Mouse (Mus musculus) forebrain, embryonic 15.5 days (tissue): ENCODE measurements around the gene Ccdc27. TPM values are rescaled to one million over a fixed set of nuclear protein-coding genes. Genes with fewer than 3 reads are reported as not detected.

Experiments
- ATAC-seq: fragments of 200-750 bp; cut with Nextera tagmentation; replicated peaks from 2 replicates; pipeline ENCODE4 v1.8.0; 2017; ENCODE audit warnings: mild to moderate bottlenecking, moderate TSS enrichment, moderate library complexity
- H3K27ac ChIP-seq: fragments of 300-500 bp; sonication (generic); replicated peaks from 2 replicates; pipeline ENCODE4 v1.5.1; 2015; ENCODE audit warnings: mild to moderate bottlenecking, inconsistent platforms
- H3K27me3 ChIP-seq: fragments of 300-500 bp; sonication (generic); 2 replicates; pipeline ENCODE4 v1.6.1; 2015; ENCODE audit warnings: inconsistent platforms
- H3K36me3 ChIP-seq: fragments of 300-500 bp; sonication (generic); 2 replicates; pipeline ENCODE4 v1.6.1; 2015; ENCODE audit warnings: mild to moderate bottlenecking, inconsistent platforms
- H3K4me1 ChIP-seq: fragments of 300-500 bp; sonication (generic); 2 replicates; pipeline ENCODE4 v1.6.1; 2015; ENCODE audit warnings: inconsistent platforms
- H3K4me2 ChIP-seq: fragments of 300-500 bp; sonication (generic); replicated peaks from 2 replicates; pipeline ENCODE4 v1.6.1; 2015; ENCODE audit warnings: mild to moderate bottlenecking, inconsistent platforms
- H3K4me3 ChIP-seq: fragments of 300-500 bp; sonication (generic); 2 replicates; pipeline ENCODE4 v1.5.1; 2015; ENCODE audit warnings: mild to moderate bottlenecking, inconsistent platforms
- H3K9ac ChIP-seq: fragments of 300-500 bp; sonication (generic); replicated peaks from 2 replicates; pipeline ENCODE4 v1.6.1; 2015; ENCODE audit warnings: mild to moderate bottlenecking, inconsistent platforms
- H3K9me3 ChIP-seq: fragments of 300-500 bp; sonication (generic); 2 replicates; pipeline ENCODE4 v1.6.1; 2016; ENCODE audit warnings: inconsistent platforms
- WGBS: fragments of 180-500 bp; shearing (Covaris S2); methylation state at CpG from one replicate; pipeline ENCODE4 v1.1.7; 2015; ENCODE audit warnings: mixed read lengths; 5-methylcytosine and 5-hydroxymethylcytosine counted together
- polyA plus RNA-seq: library from polyadenylated mRNA; unstranded; fragments of >200 nt; fragmentation: Nextera tagmentation; extraction: Ambion mirVana; gene quantifications from 2 replicates; pipeline ENCODE4 v1.2.1, GENCODE M21; 2015

Gene Ccdc27
- polyA plus RNA-seq, 1 experiment from 2014 or later = not detected

- Histone ChIP-seq H3K4me3 (no peak overlapping the region), H3K9ac (no peak overlapping the region), H3K27me3 (no peaks in the 10 kb centered on the region), H3K27ac (no peak overlapping the region), H3K4me1 (peaks cover 6% of the 10 kb centered on the region), H3K36me3 (peaks cover 34% of the 10 kb centered on the region), H3K9me3 (no peaks in the 10 kb centered on the region), H3K4me2 (no peak overlapping the region)
- WGBS = 93% methylated on average over 6 of the region's 6 CpGs
- no peak for ATAC-seq
Measured at GRCm38 (mm10) chr4:154006264-154006663, 36.2 kb downstream of the Ccdc27 start.

DNA sequence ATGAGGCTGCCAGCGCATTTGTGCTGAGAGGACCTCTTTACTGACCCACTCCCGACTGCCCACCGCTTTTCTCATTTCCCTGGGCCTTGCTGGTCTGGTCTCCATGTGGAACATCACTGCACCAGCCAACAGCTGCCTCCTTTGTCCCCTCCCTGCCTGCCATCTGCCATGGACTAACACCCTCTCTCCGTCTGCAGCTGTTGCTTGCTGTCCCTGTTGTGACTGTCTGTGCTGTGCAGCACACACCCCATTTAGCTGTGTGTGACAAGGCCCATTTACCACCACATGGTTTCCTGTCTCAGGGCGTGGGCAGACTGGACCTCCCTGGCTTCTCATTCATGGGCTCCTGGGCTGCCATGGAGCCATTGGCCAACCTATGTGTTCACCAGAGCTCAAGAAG, 37.0 kb downstream of the Ccdc27 start:
- no peak overlapping the region for H3K4me3 ChIP-seq
- H3K36me3 ChIP-seq = peaks cover 34% of the 10 kb centered on the region
- no peaks in the 10 kb centered on the region for H3K27me3 ChIP-seq
- no peak overlapping the region for H3K4me2 ChIP-seq
- WGBS = 91% methylated on average over 5 of the region's 5 CpGs
- no peak for ATAC-seq
- H3K9me3 ChIP-seq = no peaks in the 10 kb centered on the region
- H3K27ac ChIP-seq = no peak overlapping the region
- H3K9ac ChIP-seq = no peak overlapping the region
- H3K4me1 ChIP-seq = no peaks in the 10 kb centered on the region

- 94% methylated on average over 8 of the region's 8 CpGs for WGBS
- H3K27ac ChIP-seq = no peak overlapping the region
- H3K4me3 ChIP-seq = no peak overlapping the region
- no peaks in the 10 kb centered on the region for H3K27me3 ChIP-seq
- H3K9me3 ChIP-seq = no peaks in the 10 kb centered on the region
- peaks cover 89% of the 10 kb centered on the region for H3K36me3 ChIP-seq
- no peaks in the 10 kb centered on the region for H3K4me1 ChIP-seq
- H3K4me2 ChIP-seq = no peak overlapping the region
- no peak for ATAC-seq
- no peak overlapping the region for H3K9ac ChIP-seq
Measured at GRCm38 (mm10) chr4:153993505-153993904, 49.0 kb downstream of the Ccdc27 start.

GRCm38 (mm10) chr4:153992715-153993114, 49.8 kb downstream of the Ccdc27 start:
- H3K36me3 ChIP-seq = peaks cover 90% of the 10 kb centered on the region
- no peak for ATAC-seq
- WGBS = 91% methylated on average over 10 of the region's 10 CpGs

GRCm38 (mm10) chr4:153980470-153980869, 62.0 kb downstream of the Ccdc27 start:
- WGBS = 91% methylated on average over 11 of the region's 11 CpGs
- ATAC-seq = no peak
- Histone ChIP-seq H3K4me3 (no peak overlapping the region), H3K4me2 (no peak overlapping the region), H3K27ac (no peak overlapping the region), H3K4me1 (peaks cover 22% of the 10 kb centered on the region), H3K9ac (no peak overlapping the region), H3K27me3 (no peaks in the 10 kb centered on the region), H3K9me3 (no peaks in the 10 kb centered on the region), H3K36me3 (peaks cover 57% of the 10 kb centered on the region)

More at GRCm38 (mm10) chr4:153992715-153993114, 49.8 kb downstream of the Ccdc27 start:
- Histone ChIP-seq H3K27ac (no peak overlapping the region), H3K4me1 (no peaks in the 10 kb centered on the region), H3K9ac (no peak overlapping the region), H3K9me3 (no peaks in the 10 kb centered on the region), H3K4me3 (no peak overlapping the region), H3K4me2 (no peak overlapping the region), H3K27me3 (no peaks in the 10 kb centered on the region)

- Histone ChIP-seq H3K9me3 (no peaks in the 10 kb centered on the region), H3K4me1 (peaks cover 25% of the 10 kb centered on the region), H3K36me3 (peaks cover 44% of the 10 kb centered on the region), H3K4me2 (no peak overlapping the region), H3K27ac (no peak overlapping the region), H3K4me3 (no peak overlapping the region), H3K9ac (no peak overlapping the region), H3K27me3 (no peaks in the 10 kb centered on the region)
- no peak for ATAC-seq
- 93% methylated on average over 10 of the region's 10 CpGs for WGBS
Measured at GRCm38 (mm10) chr4:153979243-153979642, 63.2 kb downstream of the Ccdc27 start.

Other genes starting within 250 kb of the Ccdc27 start
- 64.8 and 69.1 TPM in 2 replicates for gene A430005L14Rik, start 85.4 kb downstream of the Ccdc27 start, polyA plus RNA-seq
- 11.8 and 12.8 TPM in 2 replicates for gene Dffb, start 67.6 kb downstream of the Ccdc27 start, polyA plus RNA-seq
- gene Cep104, start 67.5 kb downstream of the Ccdc27 start, polyA plus RNA-seq = 20.0 and 21.7 TPM in 2 replicates
- gene Lrrc47, start 30.9 kb downstream of the Ccdc27 start, polyA plus RNA-seq = 25.8 TPM in 2 replicates
- gene Smim1, start 16.4 kb downstream of the Ccdc27 start, polyA plus RNA-seq = 3.6 and 3.8 TPM in 2 replicates
- 5.6 and 5.9 TPM in 2 replicates for gene Trp73, start 97.5 kb upstream of the Ccdc27 start, polyA plus RNA-seq
- 58.3 and 62.1 TPM in 2 replicates for gene Wrap73, start 99.7 kb upstream of the Ccdc27 start, polyA plus RNA-seq
- 164 and 171 TPM in 2 replicates for gene Tprgl, start 118.0 kb upstream of the Ccdc27 start, polyA plus RNA-seq
- 6.4 TPM in 2 replicates for gene Megf6, start 128.1 kb upstream of the Ccdc27 start, polyA plus RNA-seq